In the genomic region with DNA sequence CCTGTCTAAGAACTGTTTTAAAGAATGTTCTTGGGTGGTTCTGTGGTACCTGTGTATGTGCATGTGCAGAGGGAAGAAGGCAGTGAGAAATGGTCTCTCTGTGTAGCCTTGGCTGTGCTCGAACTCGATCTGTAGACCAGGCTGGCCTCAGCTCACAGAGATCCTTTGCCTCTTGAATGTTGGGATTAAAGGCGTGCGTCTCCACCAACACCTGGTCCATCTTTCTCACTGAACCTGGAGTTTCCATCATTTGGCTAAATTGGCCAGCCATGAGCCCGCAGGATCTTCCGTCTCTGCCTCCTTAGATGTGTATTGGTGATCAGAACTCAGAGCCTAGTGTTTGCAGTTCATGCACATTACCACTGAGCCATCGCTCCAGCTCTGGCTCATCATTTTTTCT, we compare ENCODE assay signal across 24 mouse cellular contexts. TPM values are rescaled to one million over a fixed set of nuclear protein-coding genes. Genes with fewer than 3 reads are reported as not detected.
DNase-seq lines count a peak whose midpoint lies in the region; ATAC-seq and TF ChIP-seq lines count a peak whose summit lies in the region.
"Had no signal": no experiment of that assay in that cellular context is flagged by ENCODE, and none has a peak within 500 bp of the region (broad histone marks: within the 10 kb centered on the region; RNA-seq: fewer than 3 reads in every experiment).

No protein-coding gene starts in this region.

- H3K27ac ChIP-seq in left cerebral cortex, adult 2 months: no peak overlapping the region
- no peak overlapping the region for H3K27ac ChIP-seq in liver, embryonic 15.5 days (replicated peaks)
- no peak overlapping the region for H3K27ac ChIP-seq in liver, embryonic 11.5 days (ENCODE audit: low read depth, low read length)
- H3K27ac ChIP-seq in midbrain, embryonic 13.5 days: no peak overlapping the region
- no peak overlapping the region for H3K27ac ChIP-seq in midbrain, embryonic 14.5 days (replicated peaks; ENCODE audit: low read depth, low read length)
- H3K27ac ChIP-seq: forebrain, embryonic 12.5 days; forebrain, embryonic 15.5 days; heart, adult 2 months; heart, embryonic 15.5 days; hindbrain, embryonic 14.5 days; hindbrain, postnatal 0 days had no signal

- H3K9me3 ChIP-seq in erythroblast, embryonic 14.5 days (ENCODE audit: control insufficient read depth, low read length): no peaks in the 10 kb centered on the region
- H3K9me3 ChIP-seq in liver, embryonic 15.5 days (replicated peaks): no peaks in the 10 kb centered on the region
- no peaks in the 10 kb centered on the region for H3K9me3 ChIP-seq in liver, embryonic 11.5 days (ENCODE audit: control insufficient read depth, low read length)
- no peaks in the 10 kb centered on the region for H3K9me3 ChIP-seq in midbrain, embryonic 13.5 days
- H3K9me3 ChIP-seq in midbrain, embryonic 14.5 days (ENCODE audit: control insufficient read depth, low read length): no peaks in the 10 kb centered on the region
- H3K9me3 ChIP-seq: forebrain, embryonic 12.5 days; forebrain, embryonic 15.5 days; heart, embryonic 12.5 days; heart, embryonic 15.5 days had no signal

- peaks cover 43% of the 10 kb centered on the region for H3K4me1 ChIP-seq in erythroblast, embryonic 14.5 days (ENCODE audit: control insufficient read depth)
- H3K4me1 ChIP-seq in liver, embryonic 15.5 days (replicated peaks): peaks cover 38% of the 10 kb centered on the region
- peaks cover 11% of the 10 kb centered on the region for H3K4me1 ChIP-seq in liver, embryonic 11.5 days (replicated peaks; ENCODE audit: control insufficient read depth, insufficient read depth, low read length)
- H3K4me1 ChIP-seq in midbrain, embryonic 13.5 days (replicated peaks): peaks cover 24% of the 10 kb centered on the region
- 0 out of 2 replicates have a peak, but pooled peaks cover 3% of the 10 kb centered on the region for H3K4me1 ChIP-seq in midbrain, embryonic 14.5 days (ENCODE audit: control insufficient read depth, insufficient read depth, low read length)

- peak overlapping the region; percentile 2 for H3K4me3 ChIP-seq in erythroblast, embryonic 14.5 days (replicated peaks)
- H3K4me3 ChIP-seq in left cerebral cortex, adult 2 months: peak overlapping the region; percentile 7; the same call in 1 of the 2 replicates
- H3K4me3 ChIP-seq in liver, embryonic 15.5 days (replicated peaks): no peak overlapping the region
- no peak overlapping the region for H3K4me3 ChIP-seq in liver, embryonic 11.5 days (ENCODE audit: low read depth, low read length)
- H3K4me3 ChIP-seq in midbrain, embryonic 13.5 days (replicated peaks): no peak overlapping the region
- H3K4me3 ChIP-seq in midbrain, embryonic 14.5 days (replicated peaks; ENCODE audit: low read depth, low read length): no peak overlapping the region
- H3K4me3 ChIP-seq: forebrain, embryonic 12.5 days; forebrain, embryonic 15.5 days; heart, adult 2 months; heart, embryonic 12.5 days; heart, embryonic 15.5 days had no signal

- H3K36me3 ChIP-seq in erythroblast, embryonic 14.5 days (ENCODE audit: control insufficient read depth): peaks cover 58% of the 10 kb centered on the region
- peaks cover 38% of the 10 kb centered on the region for H3K36me3 ChIP-seq in liver, embryonic 15.5 days (replicated peaks)
- peaks cover 19% of the 10 kb centered on the region for H3K36me3 ChIP-seq in liver, embryonic 11.5 days (ENCODE audit: control insufficient read depth, insufficient read depth, low read length)
- peaks cover 28% of the 10 kb centered on the region for H3K36me3 ChIP-seq in midbrain, embryonic 13.5 days
- peaks cover 27% of the 10 kb centered on the region for H3K36me3 ChIP-seq in midbrain, embryonic 14.5 days (ENCODE audit: control insufficient read depth, insufficient read depth, low read length)

- no peak overlapping the region for H3K9ac ChIP-seq in liver, embryonic 15.5 days
- H3K9ac ChIP-seq in liver, embryonic 11.5 days (ENCODE audit: low read depth, low read length): no peak overlapping the region
- H3K9ac ChIP-seq in midbrain, embryonic 13.5 days (replicated peaks): no peak overlapping the region
- H3K9ac ChIP-seq in midbrain, embryonic 14.5 days (replicated peaks; ENCODE audit: low read length): no peak overlapping the region
- H3K9ac ChIP-seq: forebrain, embryonic 12.5 days; forebrain, embryonic 15.5 days; heart, embryonic 12.5 days; heart, embryonic 15.5 days; hindbrain, embryonic 14.5 days had no signal

- TF ChIP-seq CTCF in left cerebral cortex, adult 2 months (IDR thresholded peaks at IDR 0.05): no peak

- no peak for DNase-seq in left cerebral cortex, adult 2 months (ENCODE audit: extremely low spot score in 1 of 2, low spot score in 2 of 2)
- no peak for DNase-seq in left cerebral cortex, adult 11 months (ENCODE audit: low spot score)
- no peak for DNase-seq in liver, embryonic 11.5 days (ENCODE audit: low spot score)
- DNase-seq in midbrain, embryonic 14.5 days: no peak
- DNase-seq: adrenal gland, adult 8-10 months; adrenal gland, postnatal 25 days; cerebellum, adult 18-20 months; cerebellum, adult 9-10 months; cerebellum, postnatal 14 days; gastrocnemius, postnatal 25 days; heart, adult 2 months; heart, postnatal 14 days; heart, postnatal 4 days had no signal

- peak overlapping the region; percentile 75; the same call in 1 of the 2 replicates for H3K4me2 ChIP-seq in liver, embryonic 15.5 days
- no peak overlapping the region for H3K4me2 ChIP-seq in liver, embryonic 11.5 days
- H3K4me2 ChIP-seq in midbrain, embryonic 13.5 days (replicated peaks): 0 out of 2 replicates have a peak overlapping the region, but pooled peaks have one; percentile 11
- no peak overlapping the region for H3K4me2 ChIP-seq in midbrain, embryonic 14.5 days (ENCODE audit: low read length)
- H3K4me2 ChIP-seq: forebrain, embryonic 12.5 days; forebrain, embryonic 15.5 days; heart, embryonic 12.5 days; heart, embryonic 15.5 days; hindbrain, embryonic 14.5 days had no signal

- intact Hi-C loops in left cerebral cortex, adult 2 months (cut with DNase I): no loop called here

- H3K27me3 ChIP-seq in erythroblast, embryonic 14.5 days (ENCODE audit: control insufficient read depth): no peaks in the 10 kb centered on the region
- no peaks in the 10 kb centered on the region for H3K27me3 ChIP-seq in liver, embryonic 15.5 days
- H3K27me3 ChIP-seq in liver, embryonic 11.5 days (replicated peaks; ENCODE audit: control insufficient read depth, insufficient read depth, low read length): no peaks in the 10 kb centered on the region
- H3K27me3 ChIP-seq in midbrain, embryonic 13.5 days: no peaks in the 10 kb centered on the region
- no peaks in the 10 kb centered on the region for H3K27me3 ChIP-seq in midbrain, embryonic 14.5 days (ENCODE audit: control insufficient read depth, insufficient read depth, low read length)
- H3K27me3 ChIP-seq: forebrain, embryonic 12.5 days; forebrain, embryonic 15.5 days; heart, embryonic 12.5 days; heart, embryonic 15.5 days had no signal

- no peak for ATAC-seq in erythroblast, adult 5-6 weeks (replicated peaks; ENCODE audit: low FRiP score, poor library complexity, severe bottlenecking)
- ATAC-seq in liver, embryonic 15.5 days (ENCODE audit: insufficient read depth): no peak
- ATAC-seq in liver, embryonic 11.5 days (replicated peaks; ENCODE audit: low FRiP score): no peak
- ATAC-seq in midbrain, embryonic 13.5 days: no peak
- no peak for ATAC-seq in midbrain, embryonic 14.5 days (ENCODE audit: low FRiP score, low TSS enrichment)
- ATAC-seq: activated CD4-positive, CD25-positive, alpha-beta regulatory T cell, adult 4 months; forebrain, embryonic 15.5 days; hindbrain, postnatal 0 days had no signal

- 92% methylated on average over 7 of the region's 7 CpGs for WGBS in liver, embryonic 15.5 days (ENCODE audit: insufficient replicate concordance)
- 93% methylated on average over 7 of the region's 7 CpGs for WGBS in liver, embryonic 11.5 days
- WGBS in midbrain, embryonic 13.5 days: 95% methylated on average over 7 of the region's 7 CpGs
- WGBS in midbrain, embryonic 14.5 days: 100% methylated on average over 7 of the region's 7 CpGs

RNA-seq across cellular contexts. Expression of a gene that starts 2.4 kb away (rescaled TPM):
- 8.0 and 11.4 TPM in 2 replicates for polyA plus RNA-seq in erythroblast, embryonic 14.5 days (2012)
- total RNA-seq in erythroblast, adult 5-6 weeks (2015; ENCODE audit: low replicate concordance): 69.2 and 94.7 TPM in 2 replicates
- 103 and 137 TPM in 2 replicates for total RNA-seq in erythroblast, adult 5-6 weeks (2017; ENCODE audit: low replicate concordance)
- 100 to 1,000 TPM; 450 to 470 TPM for total RNA-seq in left cerebral cortex, adult 2 months (2021)
- polyA plus RNA-seq in liver, embryonic 15.5 days (2015; fragmentation: Nextera tagmentation; extraction: Ambion mirVana): 115 and 117 TPM in 2 replicates
- polyA plus RNA-seq in liver, embryonic 11.5 days (2014; fragmentation: Nextera tagmentation; extraction: Ambion mirVana): 170 and 171 TPM in 2 replicates
- 249 and 251 TPM in 2 replicates for polyA plus RNA-seq in midbrain, embryonic 13.5 days (2015; fragmentation: Nextera tagmentation; extraction: Ambion mirVana)
- 207 and 269 TPM in 2 replicates for polyA plus RNA-seq in midbrain, embryonic 14.5 days (2014; fragmentation: Nextera tagmentation; extraction: Ambion mirVana)

RNA-seq across cellular contexts. Expression of a gene that starts 38.6 kb away (rescaled TPM):
- 21.8 and 30.4 TPM in 2 replicates for polyA plus RNA-seq in erythroblast, embryonic 14.5 days (2012)
- total RNA-seq in erythroblast, adult 5-6 weeks (2015; ENCODE audit: low replicate concordance): 635 and 792 TPM in 2 replicates
- 1,411 and 1,492 TPM in 2 replicates for total RNA-seq in erythroblast, adult 5-6 weeks (2017; ENCODE audit: low replicate concordance)
- 10 to 100 TPM; 62.7 to 81.6 TPM for total RNA-seq in left cerebral cortex, adult 2 months (2021)
- polyA plus RNA-seq in liver, embryonic 15.5 days (2015; fragmentation: Nextera tagmentation; extraction: Ambion mirVana): 46.2 and 47.2 TPM in 2 replicates
- 35.4 and 39.7 TPM in 2 replicates for polyA plus RNA-seq in liver, embryonic 11.5 days (2014; fragmentation: Nextera tagmentation; extraction: Ambion mirVana)
- polyA plus RNA-seq in midbrain, embryonic 13.5 days (2015; fragmentation: Nextera tagmentation; extraction: Ambion mirVana): 48.2 and 51.2 TPM in 2 replicates
- 45.3 and 48.5 TPM in 2 replicates for polyA plus RNA-seq in midbrain, embryonic 14.5 days (2014; fragmentation: Nextera tagmentation; extraction: Ambion mirVana)

RNA-seq across cellular contexts. Expression of a gene that starts 45.8 kb away (rescaled TPM):
- polyA plus RNA-seq in erythroblast, embryonic 14.5 days (2012): not detected in 2 replicates
- not detected in 2 replicates for total RNA-seq in erythroblast, adult 5-6 weeks (2015; ENCODE audit: low replicate concordance)
- not detected in 2 replicates for total RNA-seq in erythroblast, adult 5-6 weeks (2017; ENCODE audit: low replicate concordance)
- 100 to 1,000 TPM; 114 to 137 TPM for total RNA-seq in left cerebral cortex, adult 2 months (2021)
- polyA plus RNA-seq in liver, embryonic 15.5 days (2015; fragmentation: Nextera tagmentation; extraction: Ambion mirVana): 3.9 and 5.9 TPM in 2 replicates
- polyA plus RNA-seq in liver, embryonic 11.5 days (2014; fragmentation: Nextera tagmentation; extraction: Ambion mirVana): 5.1 and 7.0 TPM in 2 replicates
- 22.8 and 24.5 TPM in 2 replicates for polyA plus RNA-seq in midbrain, embryonic 13.5 days (2015; fragmentation: Nextera tagmentation; extraction: Ambion mirVana)
- polyA plus RNA-seq in midbrain, embryonic 14.5 days (2014; fragmentation: Nextera tagmentation; extraction: Ambion mirVana): 18.3 and 19.4 TPM in 2 replicates

Comparison
In these comparisons a context has a peak if more than half of its experiments do, and no peak if none do; other contexts are left out.
1. H3K4me2 ChIP-seq: peak in liver, embryonic 15.5 days (single experiment) and midbrain, embryonic 13.5 days (single experiment); none in liver, embryonic 11.5 days (single experiment) and midbrain, embryonic 14.5 days (single experiment).
2. H3K4me3 ChIP-seq: peak in erythroblast, embryonic 14.5 days (single experiment) and left cerebral cortex, adult 2 months (single experiment); none in liver, embryonic 15.5 days (single experiment), liver, embryonic 11.5 days (single experiment), midbrain, embryonic 13.5 days (single experiment) and midbrain, embryonic 14.5 days (single experiment).